11 mouse cellular contexts compared by ENCODE assay signal in the genomic region with DNA sequence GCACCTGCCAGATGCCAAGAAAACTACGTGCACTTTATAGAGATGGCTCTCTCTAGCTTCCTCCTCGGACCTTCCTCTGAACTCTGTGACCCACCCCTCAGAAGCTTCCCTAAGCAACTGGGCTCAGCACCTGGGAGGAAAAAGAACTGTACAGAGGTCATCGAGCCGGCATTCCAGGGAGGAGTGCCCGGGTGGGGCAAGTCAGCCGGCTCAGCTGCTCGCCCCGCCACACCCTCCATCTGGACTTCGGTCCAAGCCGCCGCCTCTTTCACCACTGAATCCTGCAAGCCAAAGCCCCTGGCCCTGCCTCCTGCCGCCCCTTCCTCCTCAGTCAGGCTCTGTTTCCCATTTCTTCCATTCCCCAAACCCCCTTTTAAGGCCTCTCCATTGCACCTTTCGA.
DNase-seq lines count a peak whose midpoint lies in the region; ATAC-seq and TF ChIP-seq lines count a peak whose summit lies in the region.
"Had no signal": no experiment of that assay in that cellular context is flagged by ENCODE, and none has a peak within 500 bp of the region (broad histone marks: within the 10 kb centered on the region; RNA-seq: fewer than 3 reads in every experiment).

No protein-coding gene starts in this region.

- H3K4me3 ChIP-seq in heart, embryonic 12.5 days: no peak overlapping the region
- H3K4me3 ChIP-seq in kidney, embryonic 16.5 days (ENCODE audit: low read length): no peak overlapping the region
- H3K4me3 ChIP-seq in small intestine, adult 2 months (ENCODE audit: low read depth, low read length): no peak overlapping the region

- no peaks in the 10 kb centered on the region for H3K36me3 ChIP-seq in heart, embryonic 12.5 days
- no peaks in the 10 kb centered on the region for H3K36me3 ChIP-seq in kidney, embryonic 16.5 days (ENCODE audit: insufficient read depth, low read length)
- H3K36me3 ChIP-seq in small intestine, adult 2 months (ENCODE audit: control insufficient read depth, insufficient read depth, low read length): no peaks in the 10 kb centered on the region

- H3K9ac ChIP-seq in heart, embryonic 12.5 days: no peak overlapping the region
- no peak overlapping the region for H3K9ac ChIP-seq in kidney, embryonic 16.5 days (replicated peaks; ENCODE audit: low read length)

- H3K27ac ChIP-seq in heart, embryonic 12.5 days (ENCODE audit: poor library complexity, severe bottlenecking): no peak overlapping the region
- no peak overlapping the region for H3K27ac ChIP-seq in kidney, embryonic 16.5 days (ENCODE audit: low read length)
- peak overlapping the region; percentile 76 for H3K27ac ChIP-seq in small intestine, adult 2 months (ENCODE audit: insufficient read depth, low read depth, low read length)

- WGBS in heart, embryonic 12.5 days: 57% methylated on average over 13 of the region's 13 CpGs
- 43% methylated on average over 13 of the region's 13 CpGs for WGBS in kidney, embryonic 16.5 days
- 21% methylated on average over 13 of the region's 13 CpGs for whole genome bisulfite sequencing in small intestine, adult 2 months

- H3K4me2 ChIP-seq in heart, embryonic 12.5 days: no peak overlapping the region
- no peak overlapping the region for H3K4me2 ChIP-seq in kidney, embryonic 16.5 days (replicated peaks; ENCODE audit: low read depth, low read length)

- no peaks in the 10 kb centered on the region for H3K27me3 ChIP-seq in heart, embryonic 12.5 days (replicated peaks)
- H3K27me3 ChIP-seq in kidney, embryonic 16.5 days (ENCODE audit: insufficient read depth, low read length): no peaks in the 10 kb centered on the region
- H3K27me3 ChIP-seq in small intestine, adult 2 months (ENCODE audit: control insufficient read depth, insufficient read depth, low read length): no peaks in the 10 kb centered on the region
- H3K27me3 ChIP-seq: Patski had no signal

- peak; percentile 88 for DNase-seq in heart, adult 11 months
- DNase-seq in WW6 (ENCODE audit: low read depth, low spot score): peak; percentile 57
- DNase-seq in adrenal gland, postnatal 4 days (ENCODE audit: low spot score in 2 of 2): no peak
- no peak for DNase-seq in adrenal gland, adult 2 months
- DNase-seq: B cell, adult 2 months; heart, postnatal 4 days had no signal

- no peaks in the 10 kb centered on the region for H3K4me1 ChIP-seq in heart, embryonic 12.5 days (replicated peaks)
- H3K4me1 ChIP-seq in kidney, embryonic 16.5 days (ENCODE audit: insufficient read depth, low read length): peaks cover 6% of the 10 kb centered on the region; the same call in 1 of the 2 replicates
- peaks cover 17% of the 10 kb centered on the region; the same call in 1 of the 2 replicates for H3K4me1 ChIP-seq in small intestine, adult 2 months (ENCODE audit: control insufficient read depth, insufficient read depth, insufficient read length, low read length)

- no peak for ATAC-seq in heart, embryonic 12.5 days (ENCODE audit: insufficient number of reproducible peaks, low FRiP score)
- peak; percentile 65 for ATAC-seq in kidney, embryonic 16.5 days (ENCODE audit: low FRiP score, low TSS enrichment)
- no peak for ATAC-seq in megakaryocyte progenitor cell, adult 5-6 weeks (replicated peaks; ENCODE audit: poor library complexity)
- ATAC-seq: Patski had no signal

- no peak for TF ChIP-seq CTCF in small intestine, adult 2 months (IDR thresholded peaks at IDR 0.05; ENCODE audit: extremely low read depth, insufficient read length, insufficient replicate concordance, low read depth, low read length)

- TF ChIP-seq POLR2A in small intestine, adult 2 months (IDR thresholded peaks at IDR 0.05; ENCODE audit: low read depth, low read length): no peak

- H3K9me3 ChIP-seq in heart, embryonic 12.5 days (replicated peaks): 0 out of 2 replicates have a peak, but pooled peaks cover 4% of the 10 kb centered on the region
- no peaks in the 10 kb centered on the region for H3K9me3 ChIP-seq in kidney, embryonic 16.5 days (ENCODE audit: low read length)

Comparison
In these comparisons a context has a peak if more than half of its experiments do, and no peak if none do; other contexts are left out.
1. DNase-seq: peak in heart, adult 11 months (single experiment) and WW6 (single experiment); none in adrenal gland, postnatal 4 days (0 of 2) and adrenal gland, adult 2 months (single experiment).